Mouse (Mus musculus): ENCODE measurements around the gene Rexo1. TPM values are rescaled to one million over a fixed set of nuclear protein-coding genes. Genes with fewer than 3 reads are reported as not detected.

Gene Rexo1
- total RNA-seq, 2 experiments from 2014 or later, result 10.7 to 20.2 TPM

DNA sequence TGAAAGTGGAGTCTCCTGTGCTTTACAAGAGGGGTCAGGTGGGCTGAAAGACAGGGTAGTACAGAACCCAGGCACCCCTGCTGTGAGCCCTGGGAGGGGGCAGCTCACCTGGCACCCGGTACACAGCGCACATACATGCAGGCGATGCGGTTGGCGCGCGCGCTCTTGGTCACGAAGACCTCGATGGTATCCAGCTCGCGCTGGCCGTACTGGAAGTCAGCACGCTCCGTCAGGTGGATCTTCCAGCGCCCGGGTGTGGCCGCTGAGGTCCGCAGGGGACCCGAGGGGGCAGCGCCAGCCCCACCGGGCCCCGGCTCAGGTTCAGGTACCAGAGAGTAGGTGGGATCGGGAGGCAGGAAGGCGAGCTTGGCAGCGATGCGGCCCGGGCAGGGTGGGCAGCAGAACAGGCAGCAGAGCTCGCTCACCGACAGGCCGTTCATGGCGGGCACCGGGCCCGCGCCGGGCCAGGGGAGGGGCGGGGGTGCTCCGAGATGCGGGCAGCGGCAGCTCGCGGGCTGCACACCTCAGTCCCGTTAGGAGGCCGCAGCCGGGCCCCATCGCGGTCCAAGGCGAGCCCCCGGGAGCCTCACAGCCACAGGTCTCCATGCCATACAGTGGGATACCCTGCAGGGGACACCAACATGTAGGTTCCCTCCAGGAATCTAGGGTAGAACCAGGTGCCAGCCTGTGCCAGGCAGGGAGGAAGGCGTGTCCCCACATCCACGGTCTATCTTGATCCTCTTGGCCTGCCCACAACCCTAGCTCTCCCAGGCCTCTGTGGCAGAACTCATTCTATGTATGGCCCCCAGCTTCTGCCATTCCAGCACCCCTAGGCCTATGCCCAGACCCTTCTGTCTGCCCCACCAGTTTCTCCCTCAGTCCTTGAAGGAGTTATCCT lies 25.3 kb upstream of the Rexo1 start:
- no peak for ATAC-seq (replicated peaks; ENCODE audit: low FRiP score, poor library complexity, severe bottlenecking)

DNA sequence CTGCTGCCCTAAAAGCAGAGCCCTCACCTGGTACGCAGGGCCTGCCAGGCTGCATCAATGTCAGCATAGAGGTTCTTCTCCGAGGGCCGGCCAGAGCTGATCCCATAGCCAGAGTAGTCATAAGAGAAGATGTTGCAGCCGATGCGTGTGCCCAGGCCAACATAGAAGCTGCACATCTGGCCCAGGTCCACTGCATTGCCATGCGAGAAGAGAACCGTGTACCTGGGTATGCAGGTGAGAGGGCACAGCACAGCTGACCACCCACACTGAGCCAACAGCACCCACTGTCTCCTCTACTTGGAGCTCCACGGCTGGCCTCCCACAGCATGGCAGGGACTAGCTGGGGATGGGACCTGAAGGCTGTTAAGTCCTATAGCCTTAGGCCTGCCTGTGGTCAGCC lies 24.2 kb upstream of the Rexo1 start:
- no peak for ATAC-seq (replicated peaks; ENCODE audit: low FRiP score, poor library complexity, severe bottlenecking)

DNA sequence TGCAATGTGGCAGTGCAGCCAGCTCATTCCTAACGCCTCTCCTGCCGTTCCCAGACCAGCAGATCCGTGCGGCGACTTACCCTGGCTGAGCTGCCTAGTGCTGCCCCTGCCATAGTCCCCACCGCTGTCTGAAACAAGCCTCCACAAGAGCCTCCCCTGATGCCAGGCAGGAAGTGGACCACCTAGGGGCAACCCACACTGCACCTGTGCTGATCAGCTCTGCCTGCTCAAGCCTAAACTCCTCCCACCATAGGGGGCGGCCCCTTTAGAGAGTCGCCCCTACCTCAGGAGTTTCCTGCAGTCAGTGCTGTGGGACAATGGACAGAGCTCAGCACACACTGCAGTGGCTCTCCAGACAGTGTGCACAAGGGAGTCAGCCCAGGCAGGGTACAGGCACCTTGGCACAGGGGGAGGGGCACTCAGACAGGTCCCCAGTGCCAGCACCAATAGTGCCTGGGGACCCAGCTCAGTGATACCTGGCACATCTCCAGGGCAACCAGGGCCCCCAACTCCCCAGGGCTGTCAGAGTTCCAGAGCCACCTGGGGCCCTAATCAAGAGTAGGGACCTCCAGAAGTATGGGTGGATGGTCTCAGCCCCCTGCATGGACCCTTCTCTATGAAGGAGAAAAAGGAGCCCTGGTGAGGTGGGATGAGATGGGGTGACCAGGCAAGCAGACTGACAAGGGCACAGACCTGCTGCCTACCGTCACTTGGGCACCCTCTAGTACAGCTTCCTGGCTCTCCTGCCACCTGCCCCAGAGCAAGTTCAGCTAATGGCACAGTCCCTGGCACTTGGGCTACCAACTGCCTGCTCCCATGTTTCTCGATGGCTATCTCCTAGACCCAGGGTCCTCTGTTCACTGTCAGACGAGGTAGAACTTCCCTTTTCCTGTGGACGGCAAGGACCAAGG lies 23.5 kb upstream of the Rexo1 start:
- no peak for ATAC-seq (replicated peaks; ENCODE audit: low FRiP score, poor library complexity, severe bottlenecking)

DNA sequence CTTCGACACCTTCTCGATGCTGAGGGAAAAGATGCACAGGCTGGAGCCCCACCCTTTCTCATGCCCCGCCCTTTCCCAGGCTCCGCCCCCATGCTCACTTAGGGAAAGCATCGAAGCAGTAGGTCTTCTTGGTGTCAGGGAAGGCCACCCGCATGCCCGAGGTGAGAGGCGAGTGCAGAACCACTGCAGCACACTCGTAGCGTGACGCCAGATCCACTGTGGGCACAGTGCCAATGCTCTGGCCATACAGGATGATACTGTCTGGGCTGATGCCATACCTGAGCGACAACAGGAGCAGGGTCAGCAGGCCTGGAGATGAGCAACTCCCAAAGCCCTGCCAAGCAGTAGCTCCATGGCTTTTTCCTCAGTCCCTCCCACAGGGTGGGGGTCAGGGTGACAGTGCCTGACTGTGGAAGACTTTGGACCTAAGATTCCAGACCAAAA lies 22.7 kb upstream of the Rexo1 start:
- ATAC-seq (replicated peaks; ENCODE audit: low FRiP score, poor library complexity, severe bottlenecking), result no peak

DNA sequence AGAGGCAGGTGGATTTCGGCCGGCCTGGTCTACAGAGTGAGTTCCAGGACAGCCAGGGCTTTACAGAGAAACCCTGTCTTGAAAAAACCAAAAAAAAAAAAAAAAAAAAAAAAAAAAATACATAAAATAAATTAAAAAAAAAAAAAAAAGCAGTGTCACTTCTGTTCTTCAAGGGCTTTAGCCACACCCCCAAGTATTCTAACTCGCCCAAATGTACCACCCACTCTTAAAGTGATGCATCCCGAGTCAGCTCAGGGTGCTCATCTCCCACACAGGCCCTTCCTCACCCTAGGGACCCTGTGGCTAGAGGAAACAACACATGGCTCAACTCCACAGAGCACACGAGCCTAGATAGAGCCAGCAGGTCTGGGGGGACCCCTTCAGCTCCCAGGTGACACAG lies 21.7 kb upstream of the Rexo1 start:
- ATAC-seq (replicated peaks; ENCODE audit: low FRiP score, poor library complexity, severe bottlenecking), result no peak

DNA sequence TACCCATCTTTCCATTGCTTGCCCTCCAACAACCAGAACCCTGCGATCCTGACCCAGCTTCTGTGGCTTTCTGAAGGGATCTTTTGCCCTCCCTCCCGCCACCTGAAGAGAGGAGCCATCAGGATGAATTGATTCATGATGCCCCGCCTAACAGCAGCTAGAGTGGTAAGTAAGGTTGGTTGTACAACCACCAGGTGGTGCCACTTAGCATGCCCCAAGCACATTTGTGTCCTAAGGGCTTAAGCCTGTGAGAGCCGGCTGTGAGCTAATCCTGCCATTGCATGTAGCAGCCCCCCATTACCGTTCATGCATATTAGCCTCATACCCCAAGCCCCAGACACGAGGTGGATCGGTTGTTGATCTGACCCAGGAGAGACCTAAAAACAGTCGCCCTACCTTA lies 17.6 kb upstream of the Rexo1 start:
- ATAC-seq (replicated peaks; ENCODE audit: low FRiP score, poor library complexity, severe bottlenecking), result peak; percentile 60

DNA sequence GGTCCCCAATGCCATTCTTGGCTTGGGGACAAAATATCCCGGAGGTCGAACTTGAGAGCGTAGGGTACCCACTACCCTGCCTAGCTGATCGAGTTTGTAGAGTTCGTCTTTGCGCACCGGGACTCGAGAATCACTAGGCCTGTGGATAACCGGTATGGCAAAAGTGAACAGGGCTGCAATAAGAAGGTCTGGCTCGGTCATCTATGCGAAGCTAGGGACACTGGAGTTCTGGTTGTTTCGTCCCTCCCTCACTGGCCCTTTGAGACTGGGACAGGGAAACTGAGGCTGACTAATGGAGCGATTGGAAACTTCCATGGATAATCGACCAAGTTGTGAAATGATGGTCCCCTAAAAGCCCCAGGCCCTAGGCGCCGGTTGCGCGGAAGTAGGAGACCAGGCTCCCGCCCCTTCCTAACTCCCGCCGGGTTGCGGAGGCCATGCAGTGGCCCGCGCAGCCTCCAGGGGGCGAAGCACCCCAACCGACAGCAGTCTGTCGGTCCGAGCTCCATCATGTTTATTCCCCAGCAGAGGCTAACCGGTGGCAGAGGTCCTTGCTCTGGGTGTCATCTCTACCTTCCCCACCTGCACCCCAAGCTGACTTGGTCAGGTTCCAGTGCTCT lies 16.9 kb upstream of the Rexo1 start:
- peak; percentile 66 for ATAC-seq (replicated peaks; ENCODE audit: low FRiP score, poor library complexity, severe bottlenecking)

DNA sequence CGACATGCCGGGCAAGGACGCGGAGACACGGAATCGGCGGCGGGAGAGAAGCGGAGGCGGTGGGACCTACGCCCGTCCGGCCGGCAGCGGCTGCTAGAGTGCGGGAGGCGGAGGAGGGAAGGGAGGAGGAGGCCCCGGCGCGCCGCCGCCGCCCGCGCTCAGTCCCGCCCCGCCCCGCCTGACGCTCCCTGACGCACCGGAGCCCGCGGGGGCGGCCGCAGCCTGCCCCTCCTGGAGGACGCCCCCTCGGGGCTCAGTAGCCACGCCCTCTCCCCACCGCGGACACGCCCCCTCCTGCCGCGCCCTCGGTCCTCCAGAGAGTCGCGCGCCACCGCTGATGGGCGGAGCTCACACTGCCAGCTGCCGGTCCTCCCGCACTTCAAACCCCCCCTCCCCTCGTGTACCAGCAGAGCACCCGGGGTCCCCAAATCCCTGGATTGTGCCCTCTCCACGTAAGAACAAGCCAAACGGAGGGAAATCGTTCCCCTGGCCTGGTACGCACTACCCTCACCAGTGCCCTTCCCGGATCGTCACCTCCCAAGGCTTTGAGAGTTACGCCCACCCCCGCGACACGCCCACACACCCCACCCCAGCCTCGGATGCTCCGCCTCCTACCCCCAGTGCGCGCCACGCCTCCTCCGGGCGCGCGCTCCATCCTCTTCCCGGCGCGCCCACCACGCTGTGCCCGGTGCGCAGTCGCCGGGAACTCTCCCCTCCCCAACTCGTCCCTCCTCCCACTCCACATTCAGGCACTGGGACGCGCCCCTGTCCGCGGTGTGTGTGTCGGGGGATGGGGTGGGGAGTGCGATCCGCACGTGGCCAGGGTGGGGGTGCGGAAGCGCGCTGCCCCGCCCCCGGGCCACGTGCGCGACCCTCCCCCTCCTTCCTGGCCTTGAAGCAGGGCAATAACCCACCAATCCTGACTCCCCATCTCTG lies 16.1 kb upstream of the Rexo1 start, which contains the start of gene Klf16:
Gene Klf16, minus strand, starts transcription at position 127 of the 936 bp plus-strand sequence.
- peak; percentile 63 for ATAC-seq (replicated peaks; ENCODE audit: low FRiP score, poor library complexity, severe bottlenecking)

DNA sequence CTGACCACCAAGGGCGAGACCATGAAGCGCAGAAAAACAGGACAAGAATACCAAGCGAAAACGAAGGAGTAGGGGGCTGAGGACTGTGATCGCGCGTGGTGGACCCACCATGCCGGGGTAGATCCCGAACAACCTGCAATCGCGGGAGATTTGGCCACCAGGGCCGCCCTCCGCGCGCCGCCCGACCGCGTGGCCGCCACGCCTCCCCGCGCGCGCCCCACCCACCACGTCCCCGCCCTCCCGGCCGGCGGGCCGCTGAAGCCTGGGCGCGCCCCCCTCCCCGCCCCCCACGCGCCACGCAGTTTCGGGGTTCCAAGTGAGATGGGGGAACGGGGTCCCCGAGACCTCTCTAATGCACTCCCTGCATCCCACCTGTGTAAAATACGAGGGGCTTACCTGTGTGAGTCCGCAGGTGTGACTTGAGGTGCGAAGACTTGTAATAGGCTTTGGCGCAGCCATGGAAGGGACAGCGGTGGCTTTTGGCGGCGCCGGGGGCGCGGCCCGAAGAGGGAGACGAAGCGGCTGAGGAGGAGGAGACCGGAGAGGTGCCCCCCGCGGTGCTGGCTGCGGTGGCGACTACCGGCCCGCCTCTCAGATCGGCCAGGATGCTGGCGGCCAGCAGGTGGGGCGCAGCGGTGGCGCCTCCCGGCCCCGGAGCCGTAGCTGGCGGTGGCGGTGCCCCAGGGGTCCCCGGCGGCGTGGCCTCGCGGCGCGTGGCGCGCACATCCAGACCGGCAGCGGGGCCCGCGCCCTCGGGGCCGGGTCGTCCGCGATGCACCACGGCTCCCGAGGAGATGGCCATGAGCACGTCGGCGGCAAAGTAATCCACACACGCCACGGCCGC lies 15.2 kb upstream of the Rexo1 start:
- no peak for ATAC-seq (replicated peaks; ENCODE audit: low FRiP score, poor library complexity, severe bottlenecking)

DNA sequence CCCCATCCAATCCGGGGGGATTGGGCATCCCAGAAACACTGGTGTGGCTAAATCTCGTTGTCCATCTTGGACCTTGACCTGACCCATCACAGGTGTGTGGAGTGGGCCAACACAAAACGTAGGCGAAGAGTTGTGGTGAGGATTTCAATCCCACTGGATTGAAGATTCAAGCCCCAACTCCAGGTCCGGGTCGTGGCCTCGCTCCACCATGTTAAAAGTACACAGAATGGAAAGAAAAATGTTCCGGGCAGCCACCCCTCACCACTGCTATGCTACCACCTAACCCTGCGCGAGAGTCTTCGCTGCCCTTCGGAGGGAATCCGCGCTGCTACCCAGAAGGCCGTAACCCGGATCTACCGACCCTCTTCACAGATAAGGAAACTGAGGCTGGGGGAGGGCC lies 14.6 kb upstream of the Rexo1 start:
- ATAC-seq (replicated peaks; ENCODE audit: low FRiP score, poor library complexity, severe bottlenecking), result no peak

DNA sequence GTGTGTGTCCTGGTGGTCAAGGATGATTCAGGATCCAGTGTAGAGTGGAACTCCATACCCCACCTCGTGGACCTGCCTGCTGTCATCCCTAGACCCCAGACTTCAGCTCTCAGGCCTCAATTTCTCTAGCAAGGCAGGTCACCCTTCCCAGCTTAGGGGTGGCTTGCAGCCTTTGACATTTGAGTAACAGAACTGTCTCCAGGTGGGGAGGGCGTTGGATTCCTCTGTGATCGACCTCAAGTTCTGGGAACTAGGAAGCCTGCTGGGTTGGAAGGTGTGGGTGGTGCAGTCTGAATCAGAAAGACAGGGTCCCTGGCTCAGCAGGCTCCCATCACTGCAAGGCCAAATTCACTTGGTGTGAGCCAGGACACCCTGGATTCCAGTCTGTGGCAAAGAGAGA lies 13.5 kb upstream of the Rexo1 start:
- ATAC-seq (replicated peaks; ENCODE audit: low FRiP score, poor library complexity, severe bottlenecking), result no peak

DNA sequence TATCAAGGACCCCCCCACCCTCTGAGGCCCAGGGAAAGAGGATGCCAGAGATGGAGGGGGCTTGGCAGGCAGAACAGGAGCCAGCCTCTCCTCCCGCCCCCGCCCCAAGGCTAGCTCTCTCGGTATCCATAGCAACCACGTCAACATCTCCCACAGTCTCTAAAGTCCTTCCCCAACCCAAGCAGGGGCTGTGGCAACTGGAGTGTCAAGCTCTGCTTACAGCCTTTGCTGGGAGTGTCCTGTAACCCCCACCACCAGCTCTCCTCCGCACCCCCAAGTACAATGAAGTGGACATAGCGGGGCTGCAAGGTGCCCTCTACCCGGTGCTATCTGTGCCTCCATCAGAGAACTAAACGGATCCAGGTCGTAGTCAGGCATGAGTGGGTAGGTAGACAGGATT lies 12.6 kb upstream of the Rexo1 start:
- ATAC-seq (replicated peaks; ENCODE audit: low FRiP score, poor library complexity, severe bottlenecking), result no peak

DNA sequence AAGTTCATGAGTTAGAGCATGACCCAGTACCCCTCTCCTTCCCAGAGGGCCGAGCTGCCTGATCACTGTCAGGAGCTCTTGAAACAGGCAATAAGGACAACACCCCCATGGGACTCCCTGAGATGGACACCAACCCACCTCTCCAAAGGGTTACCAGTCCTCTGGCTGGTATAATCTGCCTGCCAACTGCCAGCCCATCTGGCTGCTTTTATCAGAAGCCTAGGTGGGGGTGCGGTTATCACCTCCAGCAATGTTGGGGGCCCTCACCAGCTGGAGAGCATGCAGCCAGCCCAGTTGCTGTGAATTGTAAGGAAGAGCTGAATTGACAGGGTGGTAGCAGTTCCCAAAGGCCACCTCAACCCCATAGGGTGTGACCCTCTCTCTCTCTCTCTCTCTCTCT lies 11.1 kb upstream of the Rexo1 start:
- peak; percentile 33 for ATAC-seq (replicated peaks; ENCODE audit: low FRiP score, poor library complexity, severe bottlenecking)

DNA sequence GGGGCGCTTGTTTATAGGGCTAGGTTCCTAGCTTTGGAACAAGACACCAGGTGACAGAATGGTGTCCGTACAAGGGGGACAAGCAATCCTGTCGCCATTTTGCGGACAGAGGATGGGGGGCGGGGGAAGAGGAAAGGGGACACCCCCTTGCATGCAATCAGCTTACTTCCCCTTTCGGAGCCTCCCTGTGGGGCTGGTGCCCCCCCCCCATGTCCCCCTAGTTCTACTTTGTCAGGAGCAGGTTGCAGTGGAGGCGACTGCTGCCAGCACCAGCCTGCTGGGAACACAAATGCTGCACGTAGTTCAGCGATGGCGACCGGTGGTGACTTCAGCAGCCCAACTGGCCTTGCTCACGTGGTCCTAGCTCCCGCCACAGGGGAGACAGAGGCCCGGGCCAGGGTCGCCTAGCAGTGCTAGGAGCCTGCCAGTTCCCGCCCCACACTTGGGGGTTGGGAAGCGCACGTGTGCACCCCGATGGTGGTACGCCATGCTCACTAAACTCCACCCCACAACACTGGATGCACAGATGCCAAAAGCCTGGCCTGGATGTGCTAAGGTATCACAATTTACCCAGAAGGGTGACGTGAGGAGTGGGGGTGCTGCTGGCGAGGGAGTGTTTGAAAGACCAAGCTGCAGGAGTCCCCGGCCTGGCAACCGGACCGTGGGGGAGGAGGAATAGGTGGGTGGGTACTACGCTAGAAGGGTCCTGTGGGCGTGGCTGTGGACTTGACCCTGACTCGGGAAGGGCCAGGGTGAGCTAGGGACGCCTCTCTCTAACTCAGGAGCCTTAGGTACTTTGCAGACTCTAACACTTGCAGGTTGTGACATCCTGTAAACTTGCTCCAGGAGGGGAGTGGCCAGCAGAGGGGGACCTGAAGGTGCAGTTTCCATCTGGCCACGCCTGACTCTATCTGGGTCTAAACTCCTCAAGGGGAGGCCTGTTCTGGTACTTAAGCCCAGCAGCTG lies 9.8 kb upstream of the Rexo1 start:
- ATAC-seq (replicated peaks; ENCODE audit: low FRiP score, poor library complexity, severe bottlenecking), result peak; percentile 32

DNA sequence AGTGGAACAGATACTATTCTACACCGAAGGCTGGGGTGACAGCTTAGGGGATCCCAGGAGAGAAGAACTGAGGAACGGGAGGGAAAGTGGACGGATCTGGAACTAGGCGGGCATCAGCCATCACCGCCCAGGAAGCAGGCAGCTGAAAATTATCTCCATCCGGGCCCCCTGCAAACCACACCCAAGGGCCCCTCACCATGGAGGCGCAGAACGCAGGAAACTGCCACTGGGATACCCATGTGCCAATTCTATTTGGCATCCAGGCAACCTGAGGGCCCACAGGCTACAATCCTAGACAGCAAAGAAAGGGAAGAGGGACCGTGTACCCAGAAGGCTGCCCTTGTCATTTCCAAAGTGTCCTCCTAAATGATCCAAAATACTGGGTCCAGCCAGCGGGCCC lies 9.1 kb upstream of the Rexo1 start:
- ATAC-seq (replicated peaks; ENCODE audit: low FRiP score, poor library complexity, severe bottlenecking), result no peak

DNA sequence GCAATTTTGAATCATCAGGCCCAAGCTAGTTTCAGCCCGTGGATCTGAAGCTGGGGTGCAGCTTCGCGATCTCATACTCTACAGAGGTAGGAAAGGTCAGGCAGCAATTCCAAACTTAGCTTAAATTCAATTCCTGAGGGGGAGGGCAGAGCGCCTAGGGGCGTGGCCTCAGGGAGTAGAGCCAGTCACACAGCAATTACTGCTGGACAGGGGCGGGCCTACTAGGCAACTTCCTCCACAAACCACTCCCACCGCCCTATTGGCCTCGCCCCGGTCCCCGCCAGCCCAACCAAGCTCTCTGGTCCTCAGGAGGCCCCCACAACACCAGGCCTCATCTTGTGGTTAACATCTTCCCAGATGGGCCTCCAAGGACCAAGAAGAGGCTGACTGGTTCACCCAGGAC lies 8.3 kb upstream of the Rexo1 start:
- peak; percentile 73 for ATAC-seq (replicated peaks; ENCODE audit: low FRiP score, poor library complexity, severe bottlenecking)

DNA sequence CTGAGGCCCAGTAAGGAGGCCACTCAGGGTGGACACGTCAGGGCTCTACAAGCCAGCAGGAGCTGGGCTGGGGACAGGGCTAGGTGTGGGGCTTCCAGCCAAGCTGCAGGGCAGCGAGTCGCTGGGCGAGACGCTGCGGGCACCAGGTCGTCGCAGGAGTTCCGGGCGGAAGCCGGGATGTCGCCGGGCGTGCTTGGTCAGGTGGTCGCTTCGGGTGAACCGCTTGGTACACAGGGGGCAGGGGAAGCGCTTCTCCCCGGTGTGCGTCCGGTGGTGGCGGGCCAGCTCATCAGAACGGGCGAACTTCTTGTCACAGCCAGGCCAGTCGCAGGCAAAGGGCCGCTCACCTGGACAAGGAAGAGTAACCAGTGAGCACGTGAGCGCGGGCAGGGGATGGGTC lies 7.5 kb upstream of the Rexo1 start:
- no peak for ATAC-seq (replicated peaks; ENCODE audit: low FRiP score, poor library complexity, severe bottlenecking)

Measured in erythroblast, adult 5-6 weeks (primary cell).